Mouse (Mus musculus): ENCODE data around the gene Fbxo11.
A peak's percentile ranks its signal among the peaks of the same experiment; 100 is the strongest.
"Not testable (repeated sequence)": the region's sequence is repeated elsewhere in the genome, so short reads cannot be mapped to it uniquely, and the experiment has no call there.

Gene Fbxo11

DNA sequence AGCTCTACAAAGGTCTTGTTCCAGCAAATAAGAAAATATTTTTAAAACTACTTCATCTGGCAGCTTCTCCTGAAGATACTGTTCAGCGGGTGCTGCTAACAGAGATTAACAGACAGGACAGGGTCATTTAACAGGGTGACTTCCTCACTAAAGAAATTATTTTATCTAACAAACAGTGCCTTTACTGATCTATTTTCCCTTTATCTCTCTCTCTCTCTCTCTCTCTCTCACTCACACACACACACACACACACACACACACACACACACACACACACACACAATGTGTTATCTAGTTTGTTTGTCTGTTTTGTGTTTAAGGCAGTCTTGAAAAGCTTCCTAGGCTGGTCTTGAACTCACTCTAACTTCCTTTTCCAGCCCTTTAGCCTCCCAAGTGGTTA lies 50.6 kb downstream of the Fbxo11 start:
- DNase-seq (ENCODE audit: low spot score in 2 of 2): no peak

DNA sequence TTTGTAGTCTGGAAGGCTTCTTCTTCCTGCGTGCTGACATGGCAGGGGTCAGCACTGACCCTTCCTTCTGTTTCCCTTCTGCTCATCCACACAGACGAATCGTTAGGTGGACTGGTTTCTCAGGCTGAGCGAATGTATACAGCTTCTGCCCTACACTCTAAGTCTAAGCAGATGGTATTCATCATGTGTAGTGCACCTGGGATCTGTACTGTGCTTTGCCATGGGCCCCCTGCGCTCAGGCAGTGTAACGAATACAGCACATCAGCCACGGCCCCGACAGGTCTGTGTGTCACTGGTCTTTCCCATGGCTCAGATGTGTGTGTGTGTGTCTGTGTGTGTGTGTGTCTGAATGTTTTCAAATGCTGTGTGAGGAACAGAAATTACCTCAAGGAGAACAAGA lies 58.1 kb downstream of the Fbxo11 start:
- no peak for DNase-seq (ENCODE audit: low spot score in 2 of 2)

DNA sequence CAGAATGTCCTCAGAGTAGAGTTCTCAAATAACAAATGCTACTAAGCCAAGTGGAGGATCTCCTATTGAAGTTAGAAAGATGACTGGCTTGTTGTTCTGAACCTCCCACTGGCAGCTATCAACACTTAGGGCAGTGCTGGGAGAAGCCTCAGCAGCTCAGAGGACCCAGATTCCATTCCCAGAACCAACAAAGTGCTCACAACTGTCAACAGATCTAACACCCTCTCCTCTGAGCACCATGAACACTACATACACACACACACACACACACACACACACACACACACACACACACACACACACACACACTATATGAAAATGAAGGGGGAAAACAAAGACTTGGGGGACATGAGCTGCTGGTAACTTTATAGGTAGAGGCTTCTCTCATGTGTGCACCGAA lies 60.2 kb downstream of the Fbxo11 start:
- DNase-seq (ENCODE audit: low spot score in 2 of 2): no peak

DNA sequence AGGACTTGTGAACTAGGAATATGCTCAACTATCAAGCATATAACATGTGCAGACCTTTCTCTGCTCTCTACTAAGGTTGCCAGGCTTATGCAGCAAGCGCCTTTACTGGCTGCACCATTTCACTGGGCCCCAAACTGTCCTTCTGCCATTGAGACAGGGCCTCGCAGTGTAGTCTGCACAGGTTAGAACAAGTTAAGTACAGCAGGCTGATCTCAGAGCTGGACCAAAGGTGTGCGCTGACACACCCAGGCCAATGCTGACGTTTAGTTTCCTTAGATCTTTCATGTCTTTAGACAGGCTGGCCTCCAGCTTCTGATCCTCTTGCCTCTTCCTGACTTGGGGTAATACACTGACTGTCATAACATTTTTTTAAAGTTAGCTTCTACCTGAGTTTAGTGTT lies 67.3 kb downstream of the Fbxo11 start:
- no peak for DNase-seq (ENCODE audit: low spot score in 2 of 2)

DNA sequence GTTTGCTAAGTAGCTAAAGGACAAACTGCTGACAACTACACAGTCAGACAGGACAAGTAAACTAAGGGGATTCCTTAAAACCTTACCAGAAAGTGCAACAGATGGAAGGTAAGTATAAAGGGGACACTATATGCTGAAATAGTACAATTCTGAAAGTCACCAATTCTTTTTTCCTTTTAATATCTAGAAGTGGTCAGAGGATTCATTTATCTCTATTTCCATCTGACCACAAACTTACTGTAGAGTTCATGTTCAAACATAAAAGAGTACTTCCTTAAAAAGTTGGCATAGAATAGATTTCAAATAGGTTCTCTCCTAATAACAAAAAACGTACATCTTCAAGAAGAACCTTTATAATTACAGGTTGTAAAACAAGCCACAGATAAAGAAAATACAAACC lies 71.8 kb downstream of the Fbxo11 start:
- no peak for DNase-seq (ENCODE audit: low spot score in 2 of 2)

DNA sequence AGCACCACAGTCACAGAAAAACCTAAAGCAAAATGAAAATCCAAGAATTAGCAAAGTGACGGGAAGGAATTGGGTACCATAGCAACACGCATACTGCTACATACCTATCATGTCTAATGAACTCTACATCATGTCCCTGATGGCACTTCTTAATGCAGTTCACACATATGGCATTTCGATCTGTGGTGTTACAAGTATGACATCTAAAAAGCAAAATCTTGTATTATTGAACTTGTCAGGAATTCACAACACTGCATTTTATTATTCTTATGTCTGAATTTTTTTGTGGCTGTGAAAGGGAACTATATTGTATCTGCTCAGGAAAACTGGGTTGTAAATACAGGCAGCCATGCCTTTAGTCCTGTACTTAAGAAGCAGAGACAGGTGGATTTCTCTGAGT lies 72.9 kb downstream of the Fbxo11 start:
- DNase-seq (ENCODE audit: low spot score in 2 of 2): no peak

DNA sequence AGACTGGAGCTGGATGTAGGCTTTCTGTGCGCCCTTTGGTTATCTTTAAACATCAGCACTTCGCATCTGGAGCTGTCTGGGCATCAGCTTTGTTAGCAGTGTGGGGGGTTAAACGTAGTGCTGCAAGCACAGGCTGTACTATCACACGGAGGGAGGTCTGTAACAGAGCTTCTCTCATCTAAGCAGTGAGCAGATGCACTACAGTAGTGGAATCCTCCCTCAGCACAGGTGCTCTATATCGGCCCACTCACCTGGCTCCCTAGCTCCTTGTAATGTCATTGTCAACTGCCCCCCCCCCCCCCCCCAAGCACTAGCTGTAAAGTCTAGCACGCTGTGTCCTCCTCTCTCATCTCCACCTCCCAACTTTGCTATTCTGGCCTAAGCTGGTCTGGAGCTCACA lies 77.6 kb downstream of the Fbxo11 start:
- no peak for DNase-seq (ENCODE audit: low spot score in 2 of 2)

DNA sequence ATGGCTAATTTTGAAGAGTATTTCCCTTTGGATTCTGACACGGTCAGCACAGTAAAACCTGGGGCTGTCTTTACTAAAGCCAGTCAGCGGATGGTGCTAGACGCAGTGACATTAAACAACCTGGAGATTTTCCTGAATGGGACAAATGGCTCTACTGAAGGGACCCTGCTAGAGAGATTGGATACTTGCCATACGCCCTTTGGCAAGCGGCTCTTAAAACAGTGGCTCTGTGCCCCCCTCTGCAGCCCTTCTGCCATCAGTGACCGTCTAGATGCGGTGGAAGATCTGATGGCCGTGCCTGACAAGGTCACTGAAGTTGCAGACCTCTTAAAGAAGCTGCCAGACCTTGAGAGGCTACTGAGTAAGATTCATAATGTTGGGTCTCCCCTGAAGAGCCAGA lies 79.2 kb downstream of the Fbxo11 start:
- DNase-seq (ENCODE audit: low spot score in 2 of 2): no peak

DNA sequence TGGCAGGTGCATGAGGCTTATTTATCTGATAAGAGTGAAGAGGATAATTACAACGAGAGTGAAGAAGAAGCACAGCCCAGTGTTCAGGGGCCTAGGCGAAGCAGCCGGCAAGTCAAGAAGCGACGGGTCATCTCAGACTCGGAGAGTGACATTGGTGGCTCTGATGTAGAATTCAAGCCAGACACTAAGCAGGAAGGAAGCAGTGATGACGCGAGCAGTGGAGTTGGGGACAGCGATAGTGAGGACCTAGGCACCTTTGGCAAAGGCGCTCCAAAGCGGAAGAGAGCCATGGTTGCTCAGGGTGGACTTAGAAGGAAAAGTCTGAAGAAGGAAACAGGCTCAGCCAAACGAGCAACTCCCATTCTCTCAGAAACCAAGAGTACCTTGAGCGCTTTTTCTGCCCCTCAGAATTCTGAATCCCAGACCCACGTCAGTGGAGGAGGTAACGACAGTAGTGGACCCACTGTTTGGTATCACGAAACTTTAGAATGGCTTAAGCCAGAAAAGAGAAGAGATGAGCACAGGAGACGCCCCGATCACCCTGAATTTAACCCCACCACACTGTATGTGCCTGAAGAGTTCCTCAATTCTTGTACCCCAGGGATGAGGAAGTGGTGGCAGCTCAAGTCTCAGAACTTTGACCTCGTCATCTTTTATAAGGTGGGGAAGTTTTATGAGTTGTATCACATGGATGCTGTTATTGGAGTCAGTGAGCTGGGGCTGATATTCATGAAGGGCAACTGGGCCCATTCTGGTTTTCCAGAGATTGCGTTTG lies 80.5 kb downstream of the Fbxo11 start:
- DNase-seq (ENCODE audit: low spot score in 2 of 2): no peak

DNA sequence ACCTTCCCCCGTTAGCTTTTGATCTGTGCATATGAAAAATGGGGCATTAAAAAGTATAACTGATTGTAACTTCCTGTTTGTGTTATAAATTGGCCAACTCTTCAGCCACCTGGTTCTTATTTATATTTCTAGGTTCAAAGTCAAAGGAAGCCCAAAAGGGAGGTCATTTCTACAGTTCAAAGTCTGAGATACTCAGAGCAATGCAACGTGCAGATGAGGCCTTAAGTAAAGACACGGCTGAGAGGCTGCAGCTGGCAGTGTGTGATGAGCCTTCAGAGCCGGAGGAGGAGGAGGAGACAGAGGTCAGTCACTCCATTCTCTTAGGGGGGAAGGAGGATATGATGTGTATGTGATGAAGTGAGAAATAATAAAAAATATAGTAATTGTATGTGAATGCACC lies 81.8 kb downstream of the Fbxo11 start:
- no peak for DNase-seq (ENCODE audit: low spot score in 2 of 2)

DNA sequence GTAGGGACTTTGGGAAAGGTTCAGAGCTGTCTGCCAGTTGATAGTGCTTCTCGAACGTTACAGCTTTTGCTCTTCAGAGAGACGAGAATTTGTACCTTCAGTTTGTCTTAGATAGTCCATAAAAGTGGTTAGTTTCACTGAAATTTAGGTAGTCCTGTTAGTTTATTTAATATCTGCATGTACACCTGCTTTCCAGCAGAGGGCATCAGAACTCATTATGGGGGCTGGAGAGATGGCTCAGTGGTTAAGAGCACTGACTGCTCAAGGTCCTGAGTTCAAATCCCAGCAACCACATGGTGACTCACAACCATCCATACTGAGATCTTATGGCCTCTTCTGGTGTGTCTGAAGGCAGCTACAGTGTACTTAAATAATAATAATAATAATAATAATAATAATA lies 83.0 kb downstream of the Fbxo11 start:
- no peak for DNase-seq (ENCODE audit: low spot score in 2 of 2)

DNA sequence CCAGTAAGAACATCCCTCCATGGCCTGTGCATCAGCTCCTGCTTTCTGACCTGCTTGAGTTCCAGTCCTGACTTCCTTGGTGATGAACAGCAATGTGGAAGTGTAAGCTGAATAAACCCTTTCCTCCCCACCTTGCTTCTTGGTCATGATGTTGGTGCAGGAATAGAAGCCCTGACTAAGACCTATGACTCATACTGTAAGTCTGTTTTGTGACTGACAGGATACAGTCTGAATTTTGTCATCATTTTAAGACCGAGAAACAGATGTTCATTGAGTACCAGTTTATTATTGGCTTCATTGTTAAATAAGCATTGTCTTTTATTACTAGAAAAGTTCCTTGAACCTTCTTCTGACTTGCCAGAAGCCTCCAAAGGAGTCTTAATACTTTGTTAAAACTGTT lies 85.4 kb downstream of the Fbxo11 start:
- DNase-seq (ENCODE audit: low spot score in 2 of 2): not testable (repeated sequence)

DNA sequence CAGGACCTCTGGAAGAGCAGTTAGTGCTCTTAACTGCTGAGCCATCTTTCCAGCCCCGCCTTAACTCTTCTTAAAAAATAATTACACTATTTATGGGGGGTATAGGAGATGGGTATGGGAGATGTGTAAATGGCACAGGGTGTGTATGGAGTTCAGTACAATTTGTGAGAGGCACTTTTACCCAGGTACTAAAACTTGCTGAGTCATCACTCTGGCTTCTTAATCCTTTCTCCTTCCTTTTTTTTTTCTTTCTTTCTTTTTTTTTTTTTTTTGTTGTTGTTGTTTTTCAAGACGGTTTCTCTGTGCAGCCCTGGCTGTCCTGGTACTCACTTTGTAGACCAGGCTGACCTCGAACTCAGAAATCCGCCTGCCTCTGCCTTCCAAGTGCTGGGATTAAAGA lies 88.2 kb downstream of the Fbxo11 start:
- not testable (repeated sequence) for DNase-seq (ENCODE audit: low spot score in 2 of 2)

DNA sequence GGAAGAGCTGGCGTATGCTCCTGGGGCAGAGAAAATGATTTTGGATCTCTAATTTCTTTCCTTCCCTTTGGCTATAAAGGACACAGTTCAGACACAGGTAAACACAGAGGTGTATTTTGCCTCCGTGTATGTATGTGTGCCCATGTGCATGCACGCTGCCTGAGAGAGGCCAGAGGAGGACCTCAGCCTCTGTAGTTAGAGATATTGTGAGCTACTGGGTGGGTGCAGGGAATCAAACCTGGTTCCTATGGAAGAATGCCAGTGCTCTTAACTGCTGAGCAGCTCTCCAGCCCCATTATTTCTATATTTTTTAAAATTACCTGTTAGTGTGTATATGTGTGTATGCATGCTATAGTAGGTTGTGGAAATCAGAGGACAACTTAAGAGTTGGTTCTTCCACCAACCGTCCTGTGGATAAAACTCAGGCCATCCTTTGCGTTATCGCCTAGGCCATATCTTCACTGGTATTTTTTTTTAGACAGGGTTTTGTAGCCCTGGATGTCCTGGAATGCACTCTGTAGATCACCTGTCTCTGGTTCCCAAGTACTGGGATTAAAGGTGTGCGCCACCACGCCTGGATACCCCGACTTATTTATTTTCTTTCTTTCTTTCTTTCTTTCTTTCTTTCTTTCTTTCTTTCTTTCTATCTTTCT lies 88.8 kb downstream of the Fbxo11 start:
- DNase-seq (ENCODE audit: low spot score in 2 of 2): no peak

DNA sequence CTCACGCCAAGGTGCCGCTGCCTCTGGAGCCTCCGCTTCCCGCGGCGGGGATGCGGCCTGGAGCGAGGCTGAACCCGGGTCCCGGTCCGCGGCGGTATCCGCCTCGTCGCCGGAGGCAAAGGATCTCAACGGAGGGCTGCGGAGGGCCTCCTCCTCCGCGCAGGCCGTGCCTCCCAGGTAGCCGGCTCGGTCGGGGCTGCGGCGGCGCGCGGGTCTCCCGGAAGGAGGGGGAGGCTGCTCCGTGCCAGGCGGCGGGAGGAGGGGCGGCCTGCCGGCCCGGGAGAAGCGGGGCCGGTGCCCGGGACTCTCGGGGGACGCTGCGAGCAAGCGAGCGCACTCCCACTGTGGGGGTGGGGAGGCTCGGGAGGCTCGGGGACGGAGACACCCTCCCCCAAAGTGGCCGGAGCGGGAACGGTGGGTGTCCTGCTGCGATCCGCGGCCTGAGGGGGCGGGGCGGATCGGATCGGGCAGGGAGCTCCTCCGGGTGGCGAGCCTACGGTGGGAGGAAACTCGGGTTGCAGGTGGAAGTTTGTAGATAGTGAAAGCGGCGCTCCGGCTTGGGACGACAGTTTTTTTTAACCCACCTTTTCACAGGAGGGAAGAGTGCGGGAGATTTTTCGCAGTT lies 89.8 kb downstream of the Fbxo11 start:
- DNase-seq (ENCODE audit: low spot score in 2 of 2): peak; percentile 54 to 68

DNA sequence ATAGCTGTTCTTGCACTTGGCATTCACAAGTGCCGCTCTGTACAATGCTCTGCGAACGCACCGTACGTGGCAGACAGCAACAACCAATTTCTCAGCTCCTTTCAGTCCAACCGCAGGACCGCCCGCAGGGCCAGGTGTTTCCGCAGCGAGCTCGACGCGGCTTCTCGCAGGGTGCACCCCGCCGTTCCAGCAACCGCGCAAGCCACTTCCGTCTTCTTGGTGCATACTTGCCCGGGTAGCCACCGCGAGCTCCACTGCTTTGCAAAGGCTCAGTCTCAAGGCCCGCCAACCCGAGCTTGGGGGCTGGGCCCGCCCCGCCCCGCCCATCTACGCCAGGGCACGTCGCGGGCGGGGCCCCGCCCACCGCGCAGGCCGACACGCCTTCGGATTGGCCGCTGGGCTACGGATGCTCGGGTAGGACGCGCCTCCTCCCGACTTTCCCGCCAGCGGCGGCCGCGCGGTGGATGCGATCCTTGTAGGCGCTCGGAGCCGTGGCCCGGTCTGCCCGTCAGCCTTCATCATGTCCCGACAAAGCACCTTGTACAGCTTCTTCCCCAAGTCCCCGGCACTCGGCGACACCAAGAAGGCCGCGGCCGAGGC lies 90.4 kb downstream of the Fbxo11 start, which contains the start of gene Msh6:
Msh6 (plus strand) TSS at position 434 of the 600 bp plus-strand sequence.
- DNase-seq (ENCODE audit: low spot score in 2 of 2): peak; percentile 84 to 85

DNA sequence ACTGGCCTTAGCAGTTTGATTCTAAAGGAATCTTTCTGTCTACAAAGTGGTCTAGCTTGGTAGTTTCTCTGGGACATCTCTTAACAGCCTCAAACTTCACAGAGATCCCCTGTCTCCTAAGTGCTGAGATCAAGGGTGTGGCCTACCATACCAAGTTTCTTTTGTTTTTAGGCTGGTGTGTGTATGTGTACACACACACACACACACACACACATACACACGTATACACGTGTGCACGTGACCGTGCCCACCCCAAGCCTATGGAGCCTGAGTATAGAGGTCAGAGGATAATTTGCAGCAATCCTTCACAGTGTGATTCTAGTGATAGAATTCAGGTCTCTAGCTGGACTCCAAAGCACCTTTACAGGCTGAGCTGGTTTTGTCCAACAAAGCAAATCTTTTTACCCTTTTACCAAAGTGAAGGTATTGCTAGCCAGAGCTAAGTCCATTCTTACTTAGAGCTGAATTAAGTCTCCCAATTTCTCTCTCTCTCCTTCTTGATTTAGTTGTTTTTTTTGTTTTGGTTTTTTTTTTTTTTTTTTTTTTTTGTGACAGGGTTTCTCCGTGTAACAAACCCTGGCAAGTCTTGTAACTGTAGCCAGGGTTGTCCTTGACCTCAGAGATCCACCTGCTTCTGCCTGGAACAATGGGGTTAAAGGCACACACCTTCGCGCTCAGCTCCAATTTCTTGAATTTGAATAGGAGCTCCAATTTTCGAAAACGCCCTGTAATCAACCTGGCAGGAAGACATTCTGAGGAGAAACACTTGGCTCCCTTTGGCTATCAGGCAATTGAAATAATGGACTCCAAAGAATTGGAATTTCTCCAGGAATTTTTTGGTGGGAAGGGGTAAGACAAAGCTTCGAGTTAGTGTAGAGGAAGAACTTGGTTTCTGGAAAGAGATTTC lies 91.6 kb downstream of the Fbxo11 start:
- no peak for DNase-seq (ENCODE audit: low spot score in 2 of 2)

DNA sequence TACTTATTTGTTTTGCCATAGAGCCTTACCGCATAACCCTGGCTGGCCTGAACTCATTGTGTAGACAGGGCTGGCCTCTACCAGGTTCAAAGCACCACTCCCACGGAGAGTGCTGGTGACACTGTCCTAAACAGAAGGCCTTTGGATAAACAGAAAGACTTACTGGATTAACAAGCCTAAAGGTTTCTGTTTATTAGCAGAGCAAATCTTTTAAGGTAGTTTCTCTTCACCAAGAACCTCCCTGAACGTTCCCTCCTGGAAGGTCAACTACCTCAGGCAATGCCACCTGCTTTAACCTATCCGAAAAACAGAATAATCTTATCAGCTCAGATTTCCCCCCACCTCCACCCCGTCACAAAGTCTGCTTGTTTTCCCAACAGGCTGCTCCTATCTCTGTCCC lies 92.2 kb downstream of the Fbxo11 start:
- no peak for DNase-seq (ENCODE audit: low spot score in 2 of 2)

DNA sequence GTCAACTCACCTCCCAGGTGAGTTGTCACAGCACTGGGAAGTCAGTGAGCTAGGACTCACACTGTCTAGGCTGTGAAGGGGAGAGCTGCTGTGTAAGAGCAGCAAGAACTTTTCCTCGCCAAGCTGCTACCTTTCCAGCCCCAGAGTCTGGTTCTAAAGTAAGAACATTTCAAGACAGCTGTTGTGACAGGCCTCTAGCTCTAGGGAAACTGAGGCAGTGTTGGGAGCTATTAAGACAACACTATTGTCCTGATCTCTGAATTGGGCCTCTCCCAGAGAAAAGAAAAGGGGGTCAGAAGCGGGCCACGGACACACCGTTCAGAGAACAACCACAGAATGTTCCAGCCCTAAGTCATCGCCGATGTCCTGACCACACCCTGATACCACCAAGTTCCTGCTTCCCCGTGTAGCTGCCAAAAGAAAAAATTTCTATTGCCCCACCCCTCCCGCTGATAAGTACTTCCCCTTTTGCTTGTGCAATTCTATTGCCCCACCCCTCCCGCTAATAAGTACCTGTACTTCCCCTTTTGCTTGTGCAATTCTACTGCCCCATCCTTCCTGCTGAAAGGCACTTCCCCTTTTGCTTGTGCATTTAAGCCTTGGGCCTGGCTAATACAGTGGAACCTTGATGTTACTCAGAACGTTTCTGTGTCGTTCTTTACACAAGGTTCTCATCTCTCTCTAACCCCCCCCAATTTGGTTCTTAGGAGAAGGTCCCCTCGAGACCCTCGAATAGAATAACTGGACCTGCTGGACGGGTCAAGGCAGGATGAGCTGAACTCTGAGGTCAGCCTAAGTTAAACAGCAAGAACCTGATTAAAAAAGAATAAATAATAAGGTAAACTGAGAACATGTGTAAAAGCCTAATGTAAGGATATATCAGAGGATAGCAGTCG lies 93.1 kb downstream of the Fbxo11 start:
- not testable (repeated sequence) for DNase-seq (ENCODE audit: low spot score in 2 of 2)

DNA sequence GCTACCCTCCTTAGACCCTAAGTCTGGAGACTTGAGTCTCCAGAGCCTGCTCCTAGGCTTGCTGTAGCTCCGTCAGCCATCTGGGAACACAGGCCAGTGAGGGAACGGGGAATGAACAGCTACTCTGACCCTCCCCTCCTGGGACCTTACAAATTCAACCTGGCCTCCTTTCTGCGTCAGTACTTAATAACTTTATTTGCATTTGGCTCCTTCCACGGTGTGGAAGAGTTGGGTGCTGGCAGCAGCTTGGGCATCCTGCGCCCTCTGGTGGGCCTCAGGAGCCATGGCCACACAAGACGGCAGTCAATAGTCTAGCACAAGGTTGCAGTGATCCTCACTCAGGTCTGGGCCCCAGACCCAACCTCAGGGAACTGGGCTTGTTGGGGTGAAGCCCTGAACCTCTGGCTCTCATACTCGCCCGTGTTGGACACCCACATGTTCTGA lies 96.6 kb downstream of the Fbxo11 start:
- DNase-seq (ENCODE audit: low spot score in 2 of 2): not testable (repeated sequence)

All from urinary bladder, postnatal 4 days (tissue).